Mouse (Mus musculus) mouse embryonic stem cell (cell line): ENCODE data around the gene Gnao1.

Source experiments
- in situ Hi-C, 2 experiments: fragments of 300-500 bp; cut with MboI; formaldehyde crosslinking; loops; 1 replicate in 1 of 2; 3 replicates in 1 of 2; pipeline ENCODE4 v1.14.3; 2019 to 2020; ENCODE audit warnings: low sequenced_read_pairs in 2 of 2, low pct_unique_long_range_greater_than_20kb in 1 of 2, mixed read lengths in 1 of 2; ENCODE audit not compliant: unreplicated experiment in 1 of 2

Gnao1 gene

GRCm38 (mm10) chr8:93840956-93841752 is 31.4 kb downstream of the Gnao1 start:
- in situ Hi-C loops = no loop called here

GRCm38 (mm10) chr8:93842574-93842973 is 32.8 kb downstream of the Gnao1 start:
- in situ Hi-C loops = no loop called here

- in situ Hi-C loops = no loop called here
Measured at GRCm38 (mm10) chr8:93843858-93844502, 34.2 kb downstream of the Gnao1 start.

- in situ Hi-C loops = no loop called here
Measured at GRCm38 (mm10) chr8:93845186-93845585, 35.4 kb downstream of the Gnao1 start.

- in situ Hi-C loops = no loop called here
Measured at GRCm38 (mm10) chr8:93852087-93852645, 42.4 kb downstream of the Gnao1 start.

- in situ Hi-C loops = no loop called here
Measured at GRCm38 (mm10) chr8:93852851-93853461, 43.2 kb downstream of the Gnao1 start.

GRCm38 (mm10) chr8:93854676-93855075 is 44.9 kb downstream of the Gnao1 start:
- in situ Hi-C loops = no loop called here

- in situ Hi-C loops = no loop called here
Measured at GRCm38 (mm10) chr8:93855272-93855671, 45.5 kb downstream of the Gnao1 start.

- in situ Hi-C loops = no loop called here
Measured at GRCm38 (mm10) chr8:93857144-93857543, 47.4 kb downstream of the Gnao1 start.

- in situ Hi-C loops = no loop called here
Measured at GRCm38 (mm10) chr8:93858286-93858685, 48.5 kb downstream of the Gnao1 start.

- in situ Hi-C loops = no loop called here
Measured at GRCm38 (mm10) chr8:93860020-93860419, 50.3 kb downstream of the Gnao1 start.

- in situ Hi-C loops = no loop called here
Measured at GRCm38 (mm10) chr8:93864064-93864463, 54.3 kb downstream of the Gnao1 start.

- in situ Hi-C loops = no loop called here
Measured at GRCm38 (mm10) chr8:93866271-93866670, 56.5 kb downstream of the Gnao1 start.

- in situ Hi-C loops = no loop called here
Measured at GRCm38 (mm10) chr8:93868486-93869221, 58.9 kb downstream of the Gnao1 start.

- in situ Hi-C loops = no loop called here
Measured at GRCm38 (mm10) chr8:93871275-93871674, 61.5 kb downstream of the Gnao1 start.

GRCm38 (mm10) chr8:93878396-93878795 is 68.6 kb downstream of the Gnao1 start:
- in situ Hi-C loops = no loop called here

- in situ Hi-C loops = no loop called here
Measured at GRCm38 (mm10) chr8:93879966-93880365, 70.2 kb downstream of the Gnao1 start.

- in situ Hi-C loops = no loop called here
Measured at GRCm38 (mm10) chr8:93881381-93881780, 71.6 kb downstream of the Gnao1 start.

- in situ Hi-C loops = no loop called here
Measured at GRCm38 (mm10) chr8:93883241-93883640, 73.5 kb downstream of the Gnao1 start.
